Mouse (Mus musculus) spleen, postnatal 4 days (tissue): ENCODE results near the gene Cask.
A peak's percentile ranks its signal among the peaks of the same experiment; 100 is the strongest.

Source experiments
- DNase-seq, 2 experiments: peaks; one replicate each; pipeline ENCODE4 v3.0.0; 2022; ENCODE audit warnings: low spot score in 2 of 2

Gene Cask

DNA sequence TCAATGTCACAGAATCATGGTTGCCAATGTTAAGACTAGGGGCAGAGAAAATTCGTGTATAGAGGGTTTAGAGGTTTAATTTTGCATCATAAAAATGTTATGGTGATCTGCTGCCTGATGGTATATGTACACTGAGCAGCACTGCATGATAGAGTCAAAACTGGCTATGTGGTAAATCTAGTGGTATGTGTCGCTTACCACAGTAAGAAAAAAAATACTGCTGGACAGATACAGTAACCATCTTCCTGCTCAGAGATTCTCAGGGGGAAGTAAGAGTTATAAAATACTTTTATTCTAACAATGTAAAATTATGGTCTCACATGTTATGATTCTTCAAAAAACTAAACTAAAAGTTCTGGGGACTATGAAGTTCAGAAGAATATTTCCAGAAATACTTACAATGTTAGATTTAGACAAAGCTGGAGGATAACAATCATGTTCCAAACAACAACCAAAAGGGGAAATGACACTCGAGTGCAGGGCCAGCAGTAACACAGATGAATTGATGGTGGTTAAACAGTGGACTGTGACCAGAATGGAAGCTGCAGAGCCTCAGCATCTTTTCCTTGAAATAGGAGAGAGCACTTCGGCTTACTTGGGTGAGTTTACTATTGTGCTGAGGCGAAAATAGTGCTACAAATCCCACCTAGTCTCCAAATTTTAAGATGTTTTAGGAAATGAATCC is 219.4 kb downstream of the Cask start, which contains the start of gene Gpr34:
Gene Gpr34 (plus strand): TSS at position 491 of the 685 bp plus-strand sequence.
- DNase-seq = no peak

- no peak for DNase-seq
Measured at GRCm38 (mm10) chrX:13622654-13623053, 228.5 kb downstream of the Cask start.

DNA sequence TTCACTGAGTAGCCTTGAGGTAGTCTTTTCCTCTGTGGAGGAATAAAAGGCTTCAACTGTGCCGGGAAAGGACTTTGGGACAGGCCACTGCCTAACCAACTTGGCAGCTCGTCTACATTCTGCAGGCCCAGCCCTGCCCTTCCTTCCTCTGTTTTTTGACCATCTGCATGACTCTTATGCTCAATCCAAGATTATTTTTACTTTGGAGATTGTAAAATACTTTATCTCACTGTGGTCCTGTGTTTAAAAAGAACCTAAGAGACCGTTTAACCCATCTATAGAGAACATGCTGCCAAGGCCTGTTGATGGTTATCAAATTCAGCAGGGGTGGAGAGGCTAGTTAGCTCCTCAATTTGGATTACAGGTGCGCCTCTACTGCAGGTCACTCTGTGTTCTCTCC is 229.7 kb downstream of the Cask start:
- DNase-seq = no peak

DNA sequence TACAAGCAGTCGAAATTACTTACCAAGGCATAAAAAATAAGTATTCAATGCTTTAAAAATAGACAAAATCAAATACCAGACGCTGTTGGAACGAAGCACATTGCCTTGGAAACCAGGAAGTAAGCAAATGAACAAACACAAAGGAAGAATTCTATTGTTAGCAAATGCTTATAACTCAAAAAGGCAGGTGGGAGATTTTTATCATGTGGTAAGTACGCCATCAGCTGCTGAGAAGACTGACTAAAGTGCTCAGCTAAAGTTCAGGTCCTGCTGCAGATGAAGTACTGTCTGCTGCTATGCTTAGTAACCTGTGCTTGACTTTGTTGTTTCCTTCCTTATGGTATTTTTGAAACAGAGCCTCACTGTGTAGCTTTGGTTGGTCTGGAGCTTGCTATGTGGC is 232.7 kb downstream of the Cask start:
- DNase-seq = no peak

DNA sequence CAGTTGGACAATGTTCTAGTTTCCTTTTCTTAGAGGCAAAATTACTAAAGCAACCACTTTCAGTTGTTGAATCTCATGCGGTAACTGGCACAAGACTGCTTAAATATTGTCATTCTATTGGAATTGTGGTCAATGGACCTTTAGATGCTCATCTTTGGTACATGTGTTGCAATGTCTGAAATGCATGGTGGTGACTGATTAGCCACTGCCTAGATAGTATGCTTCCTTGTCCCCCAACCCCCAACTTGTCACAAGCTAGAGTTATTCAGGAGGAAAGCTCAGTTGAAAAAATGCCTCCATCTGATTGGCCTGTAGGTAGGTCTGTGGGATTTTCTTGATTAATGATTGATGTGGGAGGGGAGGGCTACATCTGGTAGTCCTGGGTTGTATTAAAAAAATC is 233.9 kb downstream of the Cask start:
- no peak for DNase-seq

- DNase-seq = no peak
Measured at GRCm38 (mm10) chrX:13616726-13617125, 234.4 kb downstream of the Cask start.

DNA sequence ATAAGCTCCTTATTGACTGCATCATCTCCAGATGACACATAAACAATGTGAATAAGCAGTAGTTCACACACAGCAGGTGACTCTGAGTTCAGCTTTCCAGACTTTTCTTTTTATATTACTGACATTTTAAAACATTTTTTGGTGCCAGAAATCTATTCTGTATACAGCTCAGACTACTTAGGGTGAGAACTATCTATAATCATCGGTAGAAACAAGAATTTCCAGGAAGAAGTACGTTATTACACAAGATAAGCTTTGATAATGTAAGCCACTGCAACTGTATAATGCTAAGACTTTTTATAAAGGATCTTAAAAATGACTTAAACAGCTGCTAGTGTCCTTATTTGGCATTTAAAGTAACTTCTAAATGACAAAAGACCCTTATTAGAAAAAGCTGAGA is 239.1 kb downstream of the Cask start:
- no peak for DNase-seq

- DNase-seq = no peak
Measured at GRCm38 (mm10) chrX:13611114-13611513, 240.1 kb downstream of the Cask start.

GRCm38 (mm10) chrX:13607752-13608151 is 243.4 kb downstream of the Cask start:
- DNase-seq = no peak

DNA sequence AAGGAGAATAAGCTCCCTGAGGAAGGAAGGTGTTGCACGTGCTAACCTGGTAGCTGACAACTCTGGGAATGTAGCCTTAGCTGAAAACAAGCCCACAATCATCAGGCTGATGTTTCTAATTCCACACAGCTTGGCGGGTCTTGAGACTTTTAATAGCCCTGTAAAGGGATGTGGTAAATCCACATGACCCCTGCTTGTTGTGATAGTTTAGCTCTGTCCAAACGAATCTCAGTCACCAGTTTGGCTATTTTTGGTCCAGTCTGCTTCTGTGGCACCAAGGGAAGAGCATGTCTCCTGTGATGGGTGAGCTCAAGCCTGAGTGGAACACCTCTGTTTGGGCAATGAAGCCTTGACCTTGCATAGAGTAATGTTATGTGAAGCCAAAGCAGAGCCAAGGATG is 244.4 kb downstream of the Cask start:
- DNase-seq = no peak

DNA sequence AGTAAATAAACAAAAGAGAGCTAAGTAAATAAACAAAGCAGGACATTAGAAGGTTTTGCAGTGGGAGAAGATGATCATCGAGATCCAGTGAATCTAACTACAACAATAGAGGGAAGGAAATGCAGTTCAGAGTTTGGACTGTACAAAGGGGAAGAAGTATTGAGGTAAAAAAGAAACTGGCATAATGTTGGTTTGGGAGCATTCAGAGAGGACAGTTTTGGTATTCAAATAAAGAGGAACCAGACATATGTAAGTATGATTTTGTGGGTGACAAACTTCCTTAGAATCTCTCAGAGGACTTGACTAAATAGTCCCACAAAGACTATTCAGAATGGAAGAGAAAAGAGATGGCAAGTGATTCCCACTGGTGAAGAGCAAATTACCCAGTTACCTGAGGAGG is 251.2 kb downstream of the Cask start:
- DNase-seq = no peak

- DNase-seq = no peak
Measured at GRCm38 (mm10) chrX:13599373-13599772, 251.8 kb downstream of the Cask start.

DNA sequence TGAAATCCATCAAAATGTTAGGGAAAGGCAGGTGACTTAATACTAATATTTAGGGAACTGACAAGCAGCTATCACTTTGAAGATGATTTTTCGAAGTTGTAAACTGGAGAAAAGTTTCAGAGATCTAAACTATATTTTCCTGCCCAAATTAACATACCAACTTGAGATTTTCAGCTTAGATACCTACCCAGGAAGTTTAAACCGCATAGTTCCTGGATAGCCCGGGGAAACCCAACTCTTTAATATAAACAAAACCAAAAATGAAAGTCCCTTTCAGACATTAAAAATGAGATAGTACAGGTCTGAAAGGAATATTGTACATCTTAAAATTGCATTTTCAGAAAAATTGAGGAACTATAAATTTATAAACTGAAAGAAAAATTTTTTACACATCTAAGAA is 273.5 kb downstream of the Cask start:
- no peak for DNase-seq

- peak in 1 of 2 experiments; percentile 12 for DNase-seq
Measured at GRCm38 (mm10) chrX:13576606-13577005, 274.6 kb downstream of the Cask start.

DNA sequence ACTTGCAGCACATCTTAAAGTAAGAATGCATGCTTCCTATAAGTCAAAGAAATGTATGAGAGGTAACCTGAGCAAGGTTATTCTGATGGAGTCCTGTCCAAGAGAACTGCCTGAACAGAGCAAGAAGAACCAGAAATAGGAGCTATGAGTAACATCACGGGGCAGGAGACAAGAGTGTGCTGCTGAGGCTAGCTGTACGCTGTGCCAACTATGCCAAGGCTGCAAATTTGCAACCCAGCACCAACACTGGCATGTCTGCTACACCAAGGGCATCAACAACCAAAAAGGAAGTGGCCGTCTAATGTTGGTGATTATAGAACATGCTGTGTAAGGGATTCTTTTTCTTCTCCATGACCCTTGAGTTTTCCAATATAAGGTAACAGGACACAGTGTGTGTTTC is 276.3 kb downstream of the Cask start:
- DNase-seq = no peak

DNA sequence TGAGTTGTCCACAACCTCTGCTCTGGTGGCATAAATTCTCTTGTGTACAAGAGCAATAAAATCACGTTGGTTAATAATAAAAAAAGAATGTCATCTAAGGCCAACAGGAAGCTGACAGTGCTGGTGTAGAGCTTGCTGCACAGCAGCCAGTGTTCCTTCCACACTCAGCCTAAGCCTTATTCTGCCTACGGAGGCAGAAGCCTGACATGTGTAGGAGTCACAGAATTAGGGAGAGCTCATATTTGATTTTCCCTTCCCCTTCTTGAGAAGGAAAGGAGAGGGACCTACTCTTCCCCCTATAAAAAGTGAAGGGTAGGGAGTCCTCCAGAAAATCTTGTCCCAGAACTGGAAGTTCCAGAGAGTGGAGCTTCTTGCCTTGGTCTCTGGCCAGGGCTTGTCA is 276.9 kb downstream of the Cask start:
- DNase-seq = no peak

DNA sequence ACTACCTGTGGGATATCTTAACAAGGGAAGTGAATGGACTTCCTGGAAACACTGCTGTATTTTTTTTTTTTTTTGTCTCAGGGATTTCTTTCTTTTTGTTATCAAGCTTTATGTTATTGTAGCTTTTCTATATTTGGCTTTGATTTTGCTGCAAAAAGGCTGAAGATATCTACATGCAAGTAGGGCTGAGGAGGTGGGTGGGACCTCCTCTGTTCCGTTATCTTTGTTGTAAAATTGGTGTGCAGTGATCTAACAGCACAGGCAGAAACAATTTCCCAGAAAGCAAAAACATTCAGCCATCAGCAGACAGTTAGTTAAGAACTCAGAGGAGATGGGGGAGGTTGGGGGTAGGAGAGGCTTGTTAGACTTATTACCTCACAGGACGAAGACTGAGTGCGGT is 296.7 kb downstream of the Cask start:
- DNase-seq = no peak

- no peak for DNase-seq
Measured at GRCm38 (mm10) chrX:13552288-13552687, 298.9 kb downstream of the Cask start.

DNA sequence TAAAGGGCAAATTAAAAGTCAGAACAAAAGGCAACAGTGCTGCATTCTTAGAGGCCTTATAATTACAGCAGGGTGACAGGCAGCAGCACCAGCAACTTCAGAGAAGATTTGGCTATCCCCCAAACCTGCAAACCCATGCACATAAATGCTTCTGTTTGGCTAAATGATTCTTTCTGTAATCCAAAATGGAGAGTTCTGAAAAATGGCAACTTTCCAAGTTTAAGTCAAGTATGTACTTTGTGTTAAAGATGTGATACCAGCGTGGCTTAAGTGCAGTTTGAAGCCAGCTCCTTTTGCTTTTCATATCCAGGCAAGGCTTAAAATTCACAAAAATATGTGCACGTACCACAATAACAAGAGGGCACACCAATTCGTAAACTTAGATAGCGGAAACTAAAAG is 299.6 kb downstream of the Cask start:
- DNase-seq = no peak

DNA sequence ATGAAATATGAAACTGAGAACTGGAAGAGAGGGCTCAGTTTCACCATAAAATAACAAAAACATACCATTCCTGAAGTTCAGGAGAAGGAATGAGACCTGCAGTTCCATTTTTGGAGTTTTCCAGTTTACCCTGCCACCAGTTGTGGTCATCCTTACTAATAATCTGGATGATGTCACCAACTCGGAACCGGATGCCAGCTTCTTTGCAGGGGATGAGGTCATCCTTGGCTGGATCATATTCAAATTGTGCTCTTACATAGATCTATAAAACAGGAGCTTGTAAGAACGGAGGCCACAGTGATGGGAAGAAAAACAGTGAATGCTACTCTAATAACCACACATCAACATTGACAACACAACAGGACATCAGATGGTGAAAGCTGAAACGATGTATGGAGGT is 302.1 kb downstream of the Cask start:
- no peak for DNase-seq

- DNase-seq = no peak
Measured at GRCm38 (mm10) chrX:13521288-13521687, 329.9 kb downstream of the Cask start.

- DNase-seq = no peak
Measured at GRCm38 (mm10) chrX:13520566-13520965, 330.6 kb downstream of the Cask start.

DNA sequence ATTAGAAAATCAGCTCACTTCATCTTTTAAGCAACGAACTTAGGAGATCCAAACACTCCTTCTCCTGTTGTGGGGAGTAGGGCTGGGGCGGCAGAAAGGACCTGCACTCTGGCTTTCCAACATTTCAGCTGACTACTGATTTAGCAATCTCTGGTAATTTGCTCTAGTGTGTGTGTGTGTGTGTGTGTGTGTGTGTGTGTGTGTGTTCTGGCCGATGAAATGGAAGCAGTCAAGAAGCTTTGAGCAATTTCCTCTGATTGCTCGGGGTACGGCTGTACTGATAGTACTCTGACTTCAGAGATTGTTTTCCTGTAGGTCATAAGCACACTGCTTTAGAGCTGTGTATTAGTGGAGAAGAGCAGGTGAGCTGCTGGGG is 331.8 kb downstream of the Cask start:
- DNase-seq = no peak

DNA sequence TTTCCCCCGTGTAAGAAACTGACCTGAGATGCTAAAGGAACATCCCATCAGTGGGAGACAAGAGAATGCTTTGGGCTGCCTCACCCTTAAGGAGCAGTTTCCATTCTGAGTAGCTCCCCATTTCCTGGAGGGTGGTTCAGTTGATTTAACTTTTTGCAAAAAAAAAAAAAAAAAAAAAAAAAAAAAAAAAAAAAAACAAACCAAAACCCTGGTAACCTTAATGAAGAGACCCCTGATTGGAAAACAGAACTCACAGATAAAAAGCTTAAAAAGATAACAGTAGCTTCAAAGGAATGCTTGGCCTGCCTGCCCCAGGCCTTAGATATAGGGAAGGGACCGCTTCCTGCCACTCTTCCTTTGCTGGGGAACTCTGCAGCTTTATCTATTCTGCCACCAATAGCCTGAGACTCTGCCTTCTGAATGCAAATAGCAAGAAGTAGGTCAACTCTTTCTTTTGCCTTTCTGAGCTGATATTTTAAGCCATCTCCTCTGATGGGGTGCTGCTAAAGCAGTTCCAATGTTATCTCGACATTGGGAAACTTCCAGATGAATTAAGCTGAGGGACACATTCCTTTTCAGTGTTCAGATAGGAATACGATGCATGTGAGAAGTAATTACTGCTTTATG is 332.3 kb downstream of the Cask start:
- no peak for DNase-seq
